Mouse (Mus musculus): ENCODE measurements around the gene Arhgap8.

DNA sequence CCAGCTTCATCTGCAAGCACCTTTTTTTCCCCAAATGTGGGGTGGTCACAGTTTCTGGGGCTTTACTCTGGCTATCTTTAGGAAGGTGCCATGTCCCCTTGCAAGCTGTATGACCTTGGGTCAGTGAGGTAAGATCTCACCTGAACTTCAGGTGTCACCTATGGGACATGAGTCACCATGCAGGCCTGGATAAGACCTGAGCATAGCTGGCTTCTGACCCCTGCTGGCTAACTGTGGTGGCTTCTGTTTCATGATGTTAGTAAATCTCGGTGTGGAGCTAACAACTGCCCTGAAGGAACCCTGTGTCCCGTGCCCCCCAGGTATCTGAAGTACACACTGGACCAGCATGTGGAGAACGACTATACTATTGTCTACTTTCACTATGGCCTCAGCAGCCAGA, 21.7 kb downstream of the Arhgap8 start:
- TF ChIP-seq CTCF (IDR thresholded peaks at IDR 0.05; ENCODE audit: borderline replicate concordance, extremely low read depth, insufficient read depth, insufficient read length) (no peak), POLR2A (IDR thresholded peaks at IDR 0.05; ENCODE audit: borderline replicate concordance, extremely low read depth, insufficient read depth, insufficient read length, poor library complexity, severe bottlenecking) (no peak)
